Mouse (Mus musculus) kidney, adult 2 months (tissue): ENCODE data around the gene Vmn1r74. TPM values are rescaled to one million over a fixed set of nuclear protein-coding genes. Genes with fewer than 3 reads are reported as not detected.
"Not testable (repeated sequence)": the region's sequence is repeated elsewhere in the genome, so short reads cannot be mapped to it uniquely, and the experiment has no call there.

Experiments used
- DNase-seq: peaks from one replicate; pipeline ENCODE4 v3.0.0; 2021
- H3K27ac ChIP-seq: fragments of 200-500 bp; 2 replicates; pipeline ENCODE4 v1.5.1; 2012; ENCODE audit warnings: low read depth, low read length, control low read depth, inconsistent platforms; ENCODE audit not compliant: insufficient read depth
- H3K27me3 ChIP-seq: fragments of 200-500 bp; replicated peaks from 2 replicates; pipeline ENCODE4 v1.6.1; 2012; ENCODE audit warnings: mild to moderate bottlenecking, moderate library complexity, low read length, inconsistent platforms; ENCODE audit not compliant: control insufficient read depth, insufficient read depth
- H3K36me3 ChIP-seq: fragments of 200-500 bp; 2 replicates; pipeline ENCODE4 v1.6.1; 2012; ENCODE audit warnings: mild to moderate bottlenecking, moderate library complexity, low read length, inconsistent platforms; ENCODE audit not compliant: control insufficient read depth, insufficient read depth
- H3K4me1 ChIP-seq: fragments of 200-500 bp; 2 replicates; pipeline ENCODE4 v1.6.1; 2011; ENCODE audit warnings: low read length; ENCODE audit not compliant: control insufficient read depth, insufficient read depth
- H3K4me3 ChIP-seq: fragments of 200-500 bp; 2 replicates; pipeline ENCODE4 v1.5.1; 2011; ENCODE audit warnings: mild to moderate bottlenecking, low read depth, low read length, control low read depth; ENCODE audit not compliant: insufficient read depth
- CTCF ChIP-seq: fragments of 200-500 bp; conservative IDR thresholded peaks from 2 replicates; pipeline ENCODE4 v1.5.1; 2011; ENCODE audit warnings: low read depth, mild to moderate bottlenecking, control low read depth, low read length, moderate library complexity, mixed read lengths; ENCODE audit not compliant: insufficient read depth, insufficient read length
- POLR2A ChIP-seq: fragments of 200-500 bp; IDR thresholded peaks from one replicate; pipeline ENCODE4 v1.6.1; 2011; ENCODE audit warnings: low read depth, low read length, control low read depth
- WGBS: fragments of 180-500 bp; shearing (Covaris S2); methylation state at CpG from one replicate; pipeline ENCODE4 v1.1.7; 2018; 5-methylcytosine and 5-hydroxymethylcytosine counted together
- polyA plus RNA-seq: library from polyadenylated mRNA; depleted of rRNA; stranded (reverse); fragments of >200 nt; gene quantifications from 2 replicates; pipeline ENCODE4 v1.2.3, GENCODE M21; 2012; rRNA removed

The Vmn1r74 gene
- polyA plus RNA-seq = not detected in 2 replicates

- Histone ChIP-seq H3K4me1 (no peaks in the 10 kb centered on the region), H3K4me3 (no peak within 1 kb of the TSS), H3K27me3 (no peaks in the 10 kb centered on the region), H3K27ac (no peak within 1 kb of the TSS), H3K36me3 (no peaks in the 10 kb centered on the region)
- 74% methylated on average over 2 of the region's 2 CpGs for WGBS
- DNase-seq = no peak
- TF ChIP-seq POLR2A (no peak), CTCF (no peak)
Measured at GRCm38 (mm10) chr7:11833680-11834079, at the start of gene Vmn1r74. Gene Vmn1r74, plus strand, starts transcription at chr7:11833980.

- no peaks in the 10 kb centered on the region for H3K36me3 ChIP-seq
- no peak overlapping the region for H3K27ac ChIP-seq
- H3K27me3 ChIP-seq = no peaks in the 10 kb centered on the region
- H3K4me1 ChIP-seq = no peaks in the 10 kb centered on the region
- DNase-seq = no peak
- TF ChIP-seq POLR2A (no peak), CTCF (no peak)
- H3K4me3 ChIP-seq = no peak overlapping the region
Measured at GRCm38 (mm10) chr7:11813751-11814150, 20.0 kb upstream of the Vmn1r74 start.

- Histone ChIP-seq H3K36me3 (no peaks in the 10 kb centered on the region), H3K27me3 (no peaks in the 10 kb centered on the region; the same call in 1 of the 2 replicates), H3K4me3 (no peak overlapping the region), H3K4me1 (no peaks in the 10 kb centered on the region), H3K27ac (no peak overlapping the region)
- no peak for DNase-seq
- TF ChIP-seq POLR2A = no peak
- no peak for TF ChIP-seq CTCF
- WGBS = 92% methylated on average over 1 of the region's 1 CpGs
Measured at GRCm38 (mm10) chr7:11822166-11822565, 11.6 kb upstream of the Vmn1r74 start.

GRCm38 (mm10) chr7:11823246-11823645 lies 10.5 kb upstream of the Vmn1r74 start:
- H3K4me1 ChIP-seq, H3K27me3 ChIP-seq, H3K4me3 ChIP-seq, H3K27ac ChIP-seq, DNase-seq, H3K36me3 ChIP-seq: not testable (repeated sequence)
- 85% methylated on average over 9 of the region's 9 CpGs for WGBS

- H3K27ac ChIP-seq = no peak within 1 kb of the TSS
- DNase-seq = no peak
- H3K36me3 ChIP-seq = no peaks in the 10 kb centered on the region
- TF ChIP-seq POLR2A (no peak), CTCF (no peak)
- no peak within 1 kb of the TSS for H3K4me3 ChIP-seq
- no peaks in the 10 kb centered on the region for H3K27me3 ChIP-seq
- no peaks in the 10 kb centered on the region for H3K4me1 ChIP-seq
Measured at GRCm38 (mm10) chr7:11874330-11874729, 40.5 kb downstream of the Vmn1r74 start, which contains the start of gene Vmn1r75. Gene Vmn1r75, plus strand, starts transcription at chr7:11874630.

Other genes with a start within 250 kb of the Vmn1r74 start
- not detected in 2 replicates for gene Zscan4-ps3, start 224.7 kb upstream of the Vmn1r74 start, polyA plus RNA-seq
- not detected in 2 replicates for gene Vmn1r72, start 153.8 kb upstream of the Vmn1r74 start, polyA plus RNA-seq
- not detected in 2 replicates for gene Vmn1r73, start 103.7 kb upstream of the Vmn1r74 start, polyA plus RNA-seq
- not detected in 2 replicates for gene Vmn1r75, start 40.6 kb downstream of the Vmn1r74 start, polyA plus RNA-seq
- gene Vmn1r76, start 104.2 kb downstream of the Vmn1r74 start, polyA plus RNA-seq = not detected in 2 replicates
- gene Vmn1r77, start 202.8 kb downstream of the Vmn1r74 start, polyA plus RNA-seq = not detected in 2 replicates